Mouse (Mus musculus) kidney, postnatal 14 days (tissue): ENCODE data around the gene Phtf2.
"Not testable (repeated sequence)": the region's sequence is repeated elsewhere in the genome, so short reads cannot be mapped to it uniquely, and the experiment has no call there.

Experiments used
- DNase-seq: peaks from one replicate; pipeline ENCODE4 v3.0.0; 2022; ENCODE audit warnings: mixed read lengths

The Phtf2 gene

DNA sequence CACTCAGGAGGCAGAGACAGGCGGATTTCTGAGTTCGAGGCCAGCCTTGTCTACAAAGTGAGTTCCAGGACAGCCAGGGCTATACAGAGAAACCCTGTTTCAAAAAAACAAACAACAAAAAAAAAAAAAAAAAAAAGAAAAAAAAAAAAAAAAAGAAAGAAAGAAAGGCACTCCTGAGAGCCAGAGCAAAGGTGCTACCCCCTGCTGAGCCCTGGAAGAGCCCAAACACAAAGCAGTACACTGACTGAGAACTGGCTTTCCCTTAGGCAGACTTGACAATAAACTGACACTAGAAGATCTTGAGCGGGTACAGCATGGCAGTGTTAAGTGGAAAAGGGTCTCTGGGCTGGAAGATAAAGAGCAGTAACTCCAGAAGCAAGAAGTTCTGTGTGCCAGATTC is 119.5 kb downstream of the Phtf2 start:
- not testable (repeated sequence) for DNase-seq

- no peak for DNase-seq
Observed at GRCm38 (mm10) chr5:20760368-20761162, 121.4 kb downstream of the Phtf2 start.

DNA sequence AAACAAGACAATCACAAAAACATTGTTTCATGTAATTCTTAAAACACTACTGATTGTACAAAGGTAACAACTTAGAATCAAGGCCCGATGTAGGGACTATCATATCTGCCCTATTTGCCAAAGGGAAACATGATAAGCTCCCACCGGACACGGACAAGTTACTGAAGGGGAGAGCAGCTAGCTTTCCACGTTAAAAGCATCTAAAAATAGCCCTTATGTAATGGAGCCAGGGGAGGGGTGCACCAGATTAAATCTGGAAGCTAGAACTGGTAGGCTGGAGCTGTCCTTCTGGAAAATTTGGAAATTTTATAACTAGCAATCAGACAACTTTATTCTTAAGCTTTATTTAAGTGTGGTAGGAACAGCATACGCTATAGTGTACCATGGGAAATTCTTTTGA is 122.2 kb downstream of the Phtf2 start:
- no peak for DNase-seq

DNA sequence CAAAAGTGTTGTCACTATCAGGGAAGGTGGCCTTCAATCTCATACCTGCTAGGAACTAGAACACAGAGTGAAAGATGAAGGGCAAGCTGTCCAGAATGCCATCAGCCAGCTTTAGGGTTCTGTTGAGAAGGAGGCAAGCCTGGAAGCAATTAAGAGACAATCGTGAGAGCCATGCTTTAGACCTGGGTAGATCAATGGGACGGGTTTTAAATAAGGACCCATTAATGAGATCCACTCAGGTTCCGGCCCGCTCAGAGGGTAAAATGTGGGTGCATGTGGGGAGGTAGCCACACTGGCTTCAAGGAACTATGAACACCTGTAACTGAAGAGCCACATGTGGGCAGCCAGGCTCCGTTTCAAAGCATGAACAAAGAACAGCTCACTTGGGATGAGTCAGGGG is 128.0 kb downstream of the Phtf2 start:
- DNase-seq: no peak

GRCm38 (mm10) chr5:20753096-20753495 is 128.8 kb downstream of the Phtf2 start:
- no peak for DNase-seq

DNA sequence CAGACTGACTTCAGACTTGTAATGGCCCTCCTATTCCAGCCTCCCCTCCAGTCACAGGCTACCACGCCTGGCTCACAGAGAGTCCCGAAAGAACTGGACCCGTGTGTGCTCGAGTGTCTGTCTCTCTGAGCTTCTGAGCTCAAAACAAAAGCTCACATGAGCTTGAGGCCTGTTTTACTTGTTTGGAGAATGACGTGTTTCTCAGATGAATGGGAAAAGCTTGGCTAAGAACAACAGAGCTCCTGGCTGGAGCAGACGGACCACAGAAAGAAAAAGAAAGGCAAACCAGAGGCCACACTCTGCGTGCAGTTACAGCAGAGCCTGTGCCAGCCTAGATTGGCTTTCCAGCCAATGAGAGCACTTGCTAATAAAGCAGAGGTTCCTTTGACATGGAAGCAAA is 130.2 kb downstream of the Phtf2 start:
- no peak for DNase-seq

DNA sequence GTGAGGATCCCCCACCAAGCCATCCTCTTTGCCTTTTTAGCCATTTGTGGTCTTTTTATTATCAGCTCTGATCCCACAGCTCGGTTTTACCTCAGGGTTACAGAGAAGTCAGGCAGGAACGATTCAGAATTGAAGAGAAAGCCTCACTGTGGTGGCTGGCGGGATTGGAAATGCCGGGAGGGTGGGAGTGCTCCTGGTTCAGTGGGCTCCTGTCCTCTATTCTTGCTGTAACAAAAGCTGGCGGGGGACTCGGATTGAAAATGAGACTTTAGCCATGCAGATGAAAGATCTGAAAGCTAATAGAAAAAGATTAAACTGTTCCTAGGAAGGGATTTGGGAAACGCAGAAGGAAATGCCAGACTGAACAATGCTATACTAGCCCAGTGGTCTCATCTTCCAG is 130.9 kb downstream of the Phtf2 start:
- no peak for DNase-seq

DNA sequence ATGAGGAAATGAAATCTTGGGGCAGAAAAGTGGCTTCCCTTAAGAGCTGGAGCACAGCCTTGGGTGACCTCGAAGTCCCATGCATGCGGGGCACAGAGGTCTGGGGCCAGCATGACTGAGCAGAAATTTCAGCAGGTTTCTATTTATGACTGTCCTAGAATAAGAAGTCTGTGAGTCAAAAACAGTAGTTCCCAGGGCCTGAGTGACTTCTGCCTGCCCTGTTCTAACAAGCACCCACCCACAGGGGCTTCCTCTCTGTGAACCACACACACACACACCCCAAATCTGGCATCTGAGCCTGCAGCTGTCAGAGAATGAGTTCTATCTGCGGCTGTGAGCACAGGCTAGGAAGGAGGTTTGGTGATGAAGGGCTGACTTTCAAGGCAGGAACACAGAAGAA is 132.4 kb downstream of the Phtf2 start:
- DNase-seq: no peak

DNA sequence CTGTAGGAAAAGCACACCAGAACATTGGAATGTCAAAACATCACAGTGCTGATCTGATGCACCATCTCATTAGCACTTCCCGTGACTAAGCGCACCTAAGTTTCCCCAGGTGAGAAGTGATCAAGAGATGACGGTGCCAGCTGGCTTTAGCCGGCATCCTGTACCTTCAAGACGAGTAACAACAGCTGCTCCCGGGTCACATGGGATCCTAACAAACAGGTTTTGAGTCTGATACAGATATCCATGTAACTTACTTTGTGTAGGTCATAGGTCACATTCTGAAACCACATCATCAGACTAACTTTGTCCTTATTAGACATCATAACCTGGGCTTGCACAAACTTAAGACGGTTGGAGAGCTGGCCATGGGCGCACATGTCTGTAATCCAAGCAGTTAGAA is 133.1 kb downstream of the Phtf2 start:
- no peak for DNase-seq

DNA sequence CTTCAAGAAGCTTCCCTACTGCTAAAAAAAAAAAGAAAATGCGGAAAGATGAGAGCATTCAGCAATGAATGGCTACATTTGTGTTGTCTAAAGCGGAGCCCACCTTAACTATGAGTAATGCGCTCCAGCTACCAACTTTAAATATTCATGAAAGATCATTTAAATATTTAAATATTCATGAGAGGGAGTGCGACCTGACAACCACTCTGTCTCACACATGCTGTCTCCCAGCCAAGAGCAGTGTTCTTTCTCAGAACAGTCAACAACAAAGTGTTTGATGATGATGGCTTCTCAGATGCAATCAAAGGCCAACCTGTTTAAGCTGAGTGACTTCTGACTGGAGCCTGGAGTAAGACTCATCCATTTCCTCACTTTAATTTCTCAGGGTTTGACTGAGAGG is 133.8 kb downstream of the Phtf2 start:
- DNase-seq: no peak

DNA sequence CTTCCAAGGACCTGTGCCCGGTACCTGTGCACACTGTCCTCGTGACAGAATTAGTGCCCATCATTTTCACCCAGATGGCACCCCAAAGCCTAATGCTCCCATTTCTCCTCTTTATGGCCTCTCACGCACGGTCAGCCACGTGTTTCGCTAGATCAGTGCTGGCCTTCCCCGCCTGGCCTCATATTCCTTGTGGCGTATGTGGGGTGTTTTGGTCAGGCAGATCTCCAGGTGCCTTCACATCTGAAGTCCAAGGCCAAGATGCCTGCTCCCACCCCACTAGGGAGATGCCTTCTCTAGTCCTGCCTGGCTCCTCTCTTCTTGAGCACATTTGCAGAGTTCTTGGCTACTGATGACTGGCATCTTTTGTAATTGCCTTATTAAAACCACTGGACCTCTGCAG is 140.0 kb downstream of the Phtf2 start:
- DNase-seq: no peak

DNA sequence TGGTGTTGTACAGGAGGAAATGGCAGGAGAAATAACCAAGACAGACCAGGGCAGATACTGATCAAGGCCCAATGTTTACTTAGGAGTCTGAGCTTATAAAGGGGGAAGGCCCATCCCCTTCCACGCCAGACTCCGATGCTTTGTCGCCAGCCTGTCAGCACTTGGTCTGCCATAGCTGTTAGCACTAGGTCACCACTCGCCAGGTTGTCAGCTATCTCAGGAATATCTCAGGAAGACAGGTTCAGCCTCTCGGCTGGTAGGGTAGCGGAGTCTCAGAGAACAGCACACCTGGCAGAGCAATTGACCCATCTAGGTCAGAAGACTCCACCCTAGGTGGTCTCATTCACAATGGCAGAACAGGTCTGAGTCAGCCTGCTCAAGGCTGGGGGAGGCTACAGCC is 140.7 kb downstream of the Phtf2 start:
- no peak for DNase-seq

DNA sequence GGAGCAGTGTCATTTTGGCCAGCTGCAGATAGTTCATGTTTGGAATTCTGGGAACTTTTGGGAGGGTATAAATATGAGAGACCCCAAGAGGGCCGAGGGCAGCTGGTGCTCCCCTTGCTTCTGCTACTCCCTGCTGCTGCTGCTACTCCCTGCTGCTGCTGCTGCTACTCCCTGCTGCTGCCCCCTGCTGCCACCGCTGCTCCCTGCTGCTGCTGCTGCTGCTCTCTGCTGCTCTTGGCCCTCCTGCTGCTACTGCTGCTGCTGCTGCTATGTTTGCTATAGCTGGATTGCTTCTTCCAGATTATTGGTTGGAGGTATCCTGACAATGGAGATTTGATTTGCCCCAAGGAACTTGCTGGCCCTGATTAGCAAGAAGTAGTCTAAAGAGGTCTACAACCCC is 143.1 kb downstream of the Phtf2 start:
- no peak for DNase-seq

- DNase-seq: not testable (repeated sequence)
Observed at GRCm38 (mm10) chr5:20723226-20723625, 158.7 kb downstream of the Phtf2 start.

GRCm38 (mm10) chr5:20720201-20720900 is 161.6 kb downstream of the Phtf2 start:
- DNase-seq: peak; percentile 4

DNA sequence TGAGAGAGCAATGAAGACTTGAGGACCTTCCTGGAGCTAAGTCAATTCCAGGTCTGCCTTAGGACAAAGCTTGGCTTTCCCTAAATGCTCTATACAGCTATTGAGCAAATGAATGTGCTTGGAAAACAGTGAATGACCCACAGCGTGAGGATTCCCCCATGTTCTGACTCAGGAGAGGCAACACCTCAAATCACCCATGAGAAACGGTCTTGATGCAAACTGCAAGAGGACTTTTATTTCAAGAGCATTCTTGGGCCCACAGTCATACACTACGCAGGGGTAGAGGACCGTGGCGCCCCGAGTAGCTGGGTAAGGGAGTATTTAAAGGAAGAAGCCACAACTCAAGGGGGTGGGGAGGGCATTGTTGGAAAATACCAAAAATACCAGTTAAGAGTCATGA is 165.9 kb downstream of the Phtf2 start:
- not testable (repeated sequence) for DNase-seq

DNA sequence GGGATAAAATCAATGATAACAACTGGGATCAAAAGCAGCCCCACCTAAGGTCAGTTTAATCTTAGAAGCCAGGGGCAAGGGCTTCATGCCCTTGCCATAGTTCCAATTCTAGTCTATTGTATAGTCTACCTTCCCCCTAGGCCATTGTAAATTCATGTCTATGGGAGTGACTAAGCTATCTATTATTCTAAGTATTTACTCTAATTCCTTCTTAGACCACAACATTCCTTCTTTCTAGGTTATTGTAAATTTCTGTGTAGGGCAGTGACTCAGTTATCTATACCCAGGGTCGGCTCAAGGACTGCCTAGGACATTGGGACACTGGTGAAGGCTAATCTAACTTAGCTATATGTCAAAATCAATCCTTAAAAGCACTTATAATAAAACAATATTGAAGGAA is 167.3 kb downstream of the Phtf2 start:
- not testable (repeated sequence) for DNase-seq

- DNase-seq: not testable (repeated sequence)
Observed at GRCm38 (mm10) chr5:20710845-20711244, 171.1 kb downstream of the Phtf2 start.
